Mouse (Mus musculus) subcutaneous adipose tissue, adult 2 months (tissue): ENCODE data around the gene Itgad. TPM values are rescaled to one million over a fixed set of nuclear protein-coding genes. Genes with fewer than 3 reads are reported as not detected.

ENCODE experiments used
- polyA plus RNA-seq: library from polyadenylated mRNA; depleted of rRNA; stranded (reverse); fragments of >200 nt; gene quantifications from 2 replicates; pipeline ENCODE4 v1.2.3, GENCODE M21; 2012; ENCODE audit warnings: low replicate concordance; rRNA removed

Gene Itgad
- 0.46 and 0.57 TPM in 2 replicates for polyA plus RNA-seq

DNA sequence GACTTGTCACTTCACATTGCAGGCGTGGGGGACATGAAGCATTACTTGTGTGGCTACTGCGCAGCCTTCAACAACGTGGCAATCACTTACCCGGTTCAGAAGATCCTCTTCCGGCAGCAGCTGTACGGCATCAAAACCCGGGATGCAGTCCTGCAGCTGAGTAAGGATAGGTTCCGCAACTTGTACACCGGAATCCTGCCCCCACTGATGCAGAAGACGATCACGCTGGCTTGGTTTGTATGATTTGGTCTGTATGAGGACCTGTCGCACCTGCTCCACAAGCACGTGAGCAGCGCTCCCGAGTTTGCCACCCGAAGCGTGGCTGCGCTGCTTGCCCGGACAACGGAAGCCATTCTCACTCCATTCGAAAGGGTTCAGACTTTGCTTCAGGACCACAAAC, at the start of gene Itgad:
Gene Itgad, plus strand, starts transcription at position 301 of the 400 bp plus-strand sequence.

DNA sequence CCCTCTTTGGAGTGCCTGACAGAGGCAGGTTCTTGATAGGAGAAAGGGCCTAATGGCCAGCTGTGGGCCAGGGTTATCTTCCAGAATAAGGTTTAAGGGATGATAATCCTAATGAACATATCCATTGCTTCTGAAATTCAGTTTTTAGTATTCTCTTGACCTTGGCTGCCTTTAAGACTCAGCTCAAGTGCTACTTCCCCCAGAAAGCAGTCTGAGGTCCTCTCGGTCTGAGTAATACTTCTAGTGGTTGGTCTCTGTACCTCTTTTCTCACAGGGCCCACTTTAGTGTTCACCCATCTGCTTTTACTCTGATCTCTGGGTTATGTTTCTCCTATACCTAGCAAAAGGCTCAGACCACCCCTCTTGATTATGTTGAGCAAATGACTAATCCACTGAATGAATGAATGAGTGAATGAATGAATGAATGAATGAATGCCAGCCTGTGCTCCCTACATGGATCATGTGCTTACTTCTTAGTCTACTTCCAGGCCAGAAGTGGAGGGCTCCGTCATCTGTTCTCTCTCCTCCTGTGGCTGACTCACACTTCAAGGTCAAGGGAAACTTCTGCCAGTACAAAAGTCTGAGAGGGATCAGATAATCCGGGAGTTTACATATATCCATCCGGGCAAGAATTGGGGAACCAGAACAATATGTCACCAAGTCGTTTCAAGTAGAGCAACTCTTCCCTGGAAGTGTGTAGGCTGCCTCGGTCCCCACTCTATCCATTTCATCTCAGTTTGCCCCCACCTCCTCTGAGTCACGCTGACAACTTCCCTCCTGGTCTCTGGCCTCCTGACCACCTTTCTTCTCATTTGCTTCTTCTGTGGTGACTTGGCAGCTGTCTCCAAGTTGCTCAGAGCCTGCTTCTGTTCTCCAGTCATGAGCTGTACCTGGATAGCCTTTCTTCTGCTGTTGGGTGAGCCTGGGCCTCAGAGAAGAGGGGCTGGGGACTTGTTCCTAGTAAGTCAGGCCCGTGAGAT, 25.1 kb upstream of the Itgad start, which contains the start of gene Itgax:
Gene Itgax, plus strand, starts transcription at position 807 of the 980 bp plus-strand sequence.

DNA sequence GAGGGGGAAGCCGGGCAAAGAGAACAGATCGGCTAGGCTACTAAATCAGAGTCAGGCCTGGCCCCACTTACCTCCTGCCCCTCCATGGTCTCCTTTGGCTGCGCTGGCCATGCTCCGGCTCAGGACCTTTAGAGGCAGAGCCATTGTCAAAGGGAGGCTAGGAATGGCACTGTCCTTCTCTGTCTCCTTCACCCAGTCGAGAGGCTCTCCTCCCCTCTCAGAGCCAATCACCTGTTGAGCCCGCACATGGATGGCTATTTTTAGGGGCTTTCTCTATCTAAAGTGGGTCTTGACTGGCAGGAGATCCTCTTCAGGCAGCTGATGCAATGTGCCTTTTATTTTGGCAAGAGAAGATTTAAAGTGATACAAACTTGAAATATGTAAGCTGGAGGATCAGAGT, 52.0 kb downstream of the Itgad start, which contains the start of gene Cox6a2:
Gene Cox6a2, minus strand, starts transcription at position 236 of the 400 bp plus-strand sequence.

GRCm38 (mm10) chr7:128236856-128237592, 82.8 kb downstream of the Itgad start, which contains the start of gene Armc5:
TSS of gene Armc5 (plus strand) at chr7:128237342.

DNA sequence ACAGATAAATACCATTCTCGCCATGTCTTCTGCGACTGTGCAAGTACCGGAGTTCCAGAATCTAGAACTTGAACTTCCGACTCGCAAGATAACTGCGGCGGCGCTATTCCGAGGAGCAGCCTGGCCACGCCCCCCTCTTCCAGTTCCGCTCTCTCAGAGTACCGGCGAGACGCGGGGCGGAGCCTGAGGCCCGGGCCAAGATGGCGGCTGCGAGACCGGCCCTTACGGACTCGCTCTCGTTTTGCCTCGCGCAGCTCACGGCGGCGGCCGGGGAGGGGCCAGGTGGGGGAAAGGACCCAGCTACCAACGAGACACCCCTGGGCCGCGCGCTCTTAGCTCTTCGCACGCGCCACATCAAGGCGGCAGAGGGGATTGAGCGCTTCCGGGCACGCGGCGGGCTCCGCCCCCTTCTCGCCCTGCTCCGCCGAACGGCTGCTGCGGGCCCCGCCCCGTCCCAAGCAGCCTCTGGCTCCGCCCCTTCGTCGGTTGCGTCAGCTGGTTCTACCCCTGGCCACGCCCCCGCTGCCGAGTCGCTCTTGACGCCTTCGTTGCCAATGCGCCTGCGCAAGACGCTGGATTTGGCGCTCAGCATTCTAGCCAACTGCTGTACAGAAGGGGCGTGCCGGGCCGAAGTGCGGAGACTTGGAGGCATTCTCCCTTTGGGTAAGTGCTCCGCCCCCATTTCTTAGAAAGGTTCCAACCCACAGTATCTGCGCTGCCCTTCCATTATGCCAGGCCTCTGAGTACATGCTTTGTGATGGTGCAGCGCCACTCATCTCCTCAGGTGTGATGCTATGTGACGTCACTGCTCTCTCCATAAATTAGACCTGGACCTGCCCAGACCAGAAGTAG, 84.0 kb downstream of the Itgad start, which contains the start of gene 9130023H24Rik:
Gene 9130023H24Rik, minus strand, starts transcription at position 105 of the 852 bp plus-strand sequence.

GRCm38 (mm10) chr7:128246496-128247391, 92.6 kb downstream of the Itgad start, which contains the start of gene Tgfb1i1:
TSS of gene Tgfb1i1 (plus strand) at chr7:128246812.

DNA sequence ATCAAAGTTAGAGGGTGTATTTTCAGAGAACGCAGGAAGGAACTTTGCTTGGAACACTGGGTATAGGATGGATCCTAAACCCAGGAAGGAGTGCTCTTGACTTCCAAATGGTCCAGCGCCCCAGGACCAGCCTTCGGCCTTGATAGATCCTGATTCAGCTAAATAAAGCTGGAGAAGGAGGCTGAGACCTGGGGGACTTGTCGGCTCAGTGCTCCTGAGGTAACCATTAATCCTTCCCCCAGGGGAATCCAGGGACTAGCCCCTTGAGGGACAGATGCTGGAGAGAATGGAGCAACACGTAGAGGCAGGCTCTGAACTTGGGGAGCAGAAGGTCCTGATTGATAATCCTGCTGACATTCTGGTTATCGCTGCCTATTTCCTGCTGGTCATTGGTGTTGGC, 111.2 kb downstream of the Itgad start, which contains the start of gene Slc5a2:
Gene Slc5a2, plus strand, starts transcription at position 247 of the 400 bp plus-strand sequence.

Other genes with a start within 250 kb of the Itgad start
- gene Kat8, start 241.9 kb upstream of the Itgad start, polyA plus RNA-seq: 17.5 and 22.7 TPM in 2 replicates
- 0.29 and 50.1 TPM in 2 replicates for gene Prss8, start 224.3 kb upstream of the Itgad start, polyA plus RNA-seq
- 27.9 and 44.9 TPM in 2 replicates for gene Prss36, start 207.7 kb upstream of the Itgad start, polyA plus RNA-seq
- gene Fus, start 186.9 kb upstream of the Itgad start, polyA plus RNA-seq: 242 and 409 TPM in 2 replicates
- 16.0 and 64.4 TPM in 2 replicates for gene Pycard, start 160.5 kb upstream of the Itgad start, polyA plus RNA-seq
- gene Trim72, start 150.4 kb upstream of the Itgad start, polyA plus RNA-seq: 0.24 and 0.90 TPM in 2 replicates
- 22.6 and 22.9 TPM in 2 replicates for gene Itgam, start 91.7 kb upstream of the Itgad start, polyA plus RNA-seq
- 0.04 and 0.09 TPM in 2 replicates for gene Gm49368, start 91.7 kb upstream of the Itgad start, polyA plus RNA-seq
- gene Itgax, start 24.8 kb upstream of the Itgad start, polyA plus RNA-seq: 4.9 and 10.0 TPM in 2 replicates
- 0.67 and 1.5 TPM in 2 replicates for gene Cox6a2, start 52.0 kb downstream of the Itgad start, polyA plus RNA-seq
- gene Armc5, start 83.0 kb downstream of the Itgad start, polyA plus RNA-seq: 22.2 and 38.8 TPM in 2 replicates
- 3.4 and 4.6 TPM in 2 replicates for gene 9130023H24Rik, start 83.7 kb downstream of the Itgad start, polyA plus RNA-seq
- gene Tgfb1i1, start 92.4 kb downstream of the Itgad start, polyA plus RNA-seq: 56.0 and 218 TPM in 2 replicates
- gene Slc5a2, start 111.3 kb downstream of the Itgad start, polyA plus RNA-seq: 0.06 and 0.08 TPM in 2 replicates
- gene BC017158, start 143.8 kb downstream of the Itgad start, polyA plus RNA-seq: 40.7 and 94.6 TPM in 2 replicates